Mouse (Mus musculus): ENCODE results near the gene Atg2a. TPM values are rescaled to one million over a fixed set of nuclear protein-coding genes. Genes with fewer than 3 reads are reported as not detected.
"Not testable (repeated sequence)": the region's sequence is repeated elsewhere in the genome, so short reads cannot be mapped to it uniquely, and the experiment has no call there.

Gene Atg2a
- total RNA-seq, 2 experiments from 2014 or later, result 15.3 to 16.7 TPM

DNA sequence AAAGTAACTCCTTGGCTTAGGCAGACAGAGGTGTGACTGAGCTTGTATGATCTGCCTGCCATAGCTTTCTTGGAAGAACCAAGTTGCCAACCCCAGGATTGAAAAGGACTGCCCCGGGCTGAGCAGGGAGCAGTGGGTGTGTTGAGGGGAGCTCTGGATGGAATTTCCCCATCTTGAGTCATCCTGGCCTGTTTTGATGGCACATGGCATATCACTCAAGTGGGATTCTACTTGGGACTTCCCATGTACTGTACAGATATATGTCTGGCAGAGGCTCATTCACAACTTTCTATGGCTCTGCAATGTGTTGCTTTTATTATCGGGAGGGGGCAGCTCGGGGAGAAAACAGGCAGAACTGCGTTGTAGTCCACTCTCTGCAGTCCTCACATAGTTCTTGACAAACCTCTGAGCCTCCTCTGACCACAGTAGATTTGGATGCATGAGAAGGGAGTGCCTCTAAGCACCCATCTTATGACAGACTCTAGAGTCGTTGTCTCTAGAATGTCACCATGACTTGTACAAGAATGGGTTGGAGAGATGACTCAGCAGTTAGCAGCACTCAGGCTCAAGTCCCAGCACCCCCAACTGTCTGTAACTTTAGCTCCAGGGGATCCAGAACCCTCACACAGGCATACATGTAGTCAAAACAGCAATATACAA is 55.2 kb downstream of the Atg2a start:
- DNase-seq, result no peak

- peak; percentile 76 for DNase-seq
Measured at GRCm38 (mm10) chr19:6297641-6298040, 56.2 kb downstream of the Atg2a start.

GRCm38 (mm10) chr19:6299003-6299402 is 57.5 kb downstream of the Atg2a start:
- DNase-seq, result no peak

GRCm38 (mm10) chr19:6299450-6300267 is 58.2 kb downstream of the Atg2a start:
- DNase-seq, result peak; percentile 46

DNA sequence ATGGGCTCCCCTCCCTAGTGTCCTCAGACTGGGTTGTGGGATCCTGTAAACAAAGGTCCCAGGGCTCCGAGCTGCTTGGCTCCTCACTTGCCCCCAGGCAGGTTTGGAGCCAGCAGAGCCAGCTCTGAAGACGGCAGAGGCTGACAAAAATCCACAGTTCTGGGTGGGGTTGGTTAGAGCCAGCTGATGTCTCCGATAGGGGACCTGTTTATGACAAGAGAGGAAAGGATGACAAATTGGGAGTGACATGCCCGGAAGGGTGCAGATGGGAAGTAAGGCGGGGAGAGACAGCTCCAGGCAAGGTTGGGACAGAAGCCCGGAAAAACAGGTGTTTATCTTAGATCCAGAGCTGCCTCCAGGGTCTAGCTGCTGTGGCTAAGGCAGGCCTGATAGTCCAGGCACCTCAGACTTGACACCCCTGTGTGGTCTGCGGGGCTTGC is 59.0 kb downstream of the Atg2a start:
- peak; percentile 58 for DNase-seq

DNA sequence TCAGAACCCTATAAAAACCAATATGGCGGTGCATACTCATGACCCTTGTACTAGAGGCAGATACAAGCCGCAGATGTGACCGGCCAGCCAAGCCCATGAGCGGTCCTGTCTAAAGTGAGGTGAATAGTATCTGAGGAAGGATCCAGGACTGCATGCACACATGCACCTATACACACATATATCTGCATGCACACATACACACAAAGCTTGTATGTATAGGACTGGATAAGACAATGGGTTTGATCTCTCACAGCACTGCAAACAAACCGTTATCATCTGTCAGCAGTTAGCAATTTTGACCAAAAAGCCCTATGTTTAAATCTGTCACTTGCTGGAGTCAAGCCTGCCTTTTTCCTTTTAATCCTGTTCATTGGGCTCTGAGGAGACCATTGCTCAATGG is 60.6 kb downstream of the Atg2a start:
- no peak for DNase-seq

DNA sequence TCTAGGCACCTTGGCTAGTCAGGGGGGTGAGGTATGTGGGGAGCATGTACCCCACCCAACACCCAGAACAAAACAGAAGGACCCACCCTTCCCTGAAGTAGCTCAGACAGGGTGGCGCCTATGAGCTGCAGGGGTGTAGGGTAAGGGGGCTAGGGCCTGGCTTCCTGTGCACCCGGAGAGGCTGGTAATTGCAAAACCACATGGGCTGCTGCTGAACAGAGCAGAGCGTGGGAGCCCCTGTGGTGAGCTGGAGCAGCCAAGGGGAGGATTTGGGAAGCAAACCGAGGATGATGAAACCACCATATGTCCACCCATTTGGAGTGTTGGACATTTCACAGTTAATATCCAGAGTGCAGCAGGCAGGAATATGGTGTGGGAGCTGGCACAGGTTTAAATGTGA is 61.1 kb downstream of the Atg2a start:
- peak; percentile 80 for DNase-seq

GRCm38 (mm10) chr19:6303831-6304230 is 62.4 kb downstream of the Atg2a start:
- no peak for DNase-seq

- DNase-seq, result peak; percentile 85
Measured at GRCm38 (mm10) chr19:6304787-6305516, 63.5 kb downstream of the Atg2a start.

GRCm38 (mm10) chr19:6305517-6306115 is 64.1 kb downstream of the Atg2a start:
- DNase-seq, result no peak

DNA sequence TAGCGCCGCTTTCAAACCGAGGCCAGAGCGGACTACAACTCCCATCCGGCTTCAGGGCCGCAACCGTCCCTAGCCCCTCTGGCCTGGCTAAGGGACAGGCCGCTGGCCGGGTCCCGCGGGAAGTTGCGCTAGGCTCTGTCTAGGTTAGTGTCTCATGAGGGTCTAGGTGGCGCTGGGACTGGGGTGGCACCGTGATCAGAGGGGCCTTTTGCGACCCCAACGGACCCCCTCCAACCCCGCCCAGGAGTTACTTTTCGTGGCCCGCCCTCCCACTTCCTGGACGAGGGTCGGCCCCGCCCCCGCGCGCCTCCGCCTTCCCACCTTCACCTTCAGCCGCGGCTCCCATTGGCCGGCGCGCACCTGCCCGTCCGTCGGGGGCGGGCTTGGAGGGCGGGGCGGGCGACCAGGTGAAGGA is 64.7 kb downstream of the Atg2a start, which contains the start of gene Cdc42bpg:
Gene Cdc42bpg, plus strand, starts transcription at position 320 of the 415 bp plus-strand sequence.
- peak; percentile 83 for DNase-seq

DNA sequence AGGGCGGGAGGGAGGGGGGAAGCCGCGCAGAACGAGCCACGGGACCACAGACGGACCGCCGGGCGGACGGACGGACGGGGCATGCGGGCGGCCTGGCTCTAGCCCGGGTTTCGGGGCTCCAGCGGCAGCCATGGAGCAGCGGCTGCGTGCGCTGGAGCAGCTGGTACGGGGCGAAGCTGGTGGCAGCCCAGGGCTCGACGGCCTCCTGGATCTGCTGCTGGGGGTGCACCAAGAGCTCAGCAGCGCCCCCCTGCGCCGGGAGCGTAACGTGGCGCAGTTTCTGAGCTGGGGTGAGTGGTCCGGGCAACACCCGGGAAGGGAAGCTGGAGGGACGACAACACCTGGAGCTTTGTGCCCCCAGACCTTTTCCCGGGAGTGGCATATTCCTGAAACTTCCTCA is 65.1 kb downstream of the Atg2a start:
- DNase-seq, result peak; percentile 76

DNA sequence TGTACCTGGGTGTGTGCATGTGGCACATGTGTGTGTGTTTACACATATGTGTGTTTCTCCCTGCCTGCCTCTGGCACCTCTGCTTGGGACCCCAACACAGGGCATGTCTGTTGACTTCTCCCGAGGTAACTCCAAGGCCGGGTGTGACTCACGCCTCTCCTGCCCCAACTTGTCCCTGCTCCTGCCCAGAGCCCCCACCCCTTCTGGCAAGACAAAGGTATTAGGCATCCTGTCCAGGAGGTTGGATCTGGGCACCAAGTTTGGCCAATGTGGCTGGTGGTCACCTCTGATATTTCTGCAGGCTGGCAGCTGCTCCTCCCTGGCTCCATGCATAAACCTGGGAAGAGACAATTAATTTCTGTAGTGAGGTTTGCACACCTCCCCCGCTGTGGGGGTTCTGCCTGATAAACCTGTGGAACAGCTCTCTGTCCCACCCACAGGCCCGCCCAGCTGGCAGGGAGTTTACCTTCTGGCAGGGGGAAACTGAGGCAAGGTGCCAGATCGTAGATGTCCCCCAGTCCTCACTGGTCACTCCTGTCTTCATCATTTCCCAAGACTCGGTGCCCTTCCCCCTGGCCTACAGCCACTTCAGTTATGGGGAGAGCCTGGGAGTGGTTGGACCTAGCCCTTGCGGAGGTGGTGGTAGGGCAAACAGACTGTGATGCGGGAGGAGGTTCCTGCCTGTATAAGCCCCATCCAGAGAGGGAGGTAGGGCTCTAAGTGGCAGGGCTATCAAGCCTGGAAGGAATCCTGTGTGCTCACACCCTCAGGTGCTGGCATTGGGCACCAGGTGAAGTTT is 66.5 kb downstream of the Atg2a start:
- DNase-seq, result no peak

DNA sequence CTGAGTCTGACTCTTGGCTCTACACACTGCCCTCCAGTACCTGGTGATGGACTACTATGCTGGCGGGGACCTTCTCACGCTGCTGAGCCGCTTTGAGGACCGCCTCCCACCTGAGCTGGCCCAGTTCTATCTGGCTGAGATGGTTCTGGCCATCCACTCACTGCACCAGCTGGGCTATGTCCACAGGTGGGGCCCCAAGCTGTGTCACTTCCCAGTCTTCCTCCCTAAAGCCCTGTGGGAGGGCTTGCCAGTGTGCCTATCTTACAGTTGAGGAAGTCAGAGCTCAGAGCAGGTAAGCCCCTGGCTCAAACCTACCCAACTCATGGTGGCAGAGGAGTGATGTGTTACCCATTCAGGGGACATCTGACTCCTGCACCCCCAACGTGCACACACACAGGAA is 68.7 kb downstream of the Atg2a start:
- no peak for DNase-seq

DNA sequence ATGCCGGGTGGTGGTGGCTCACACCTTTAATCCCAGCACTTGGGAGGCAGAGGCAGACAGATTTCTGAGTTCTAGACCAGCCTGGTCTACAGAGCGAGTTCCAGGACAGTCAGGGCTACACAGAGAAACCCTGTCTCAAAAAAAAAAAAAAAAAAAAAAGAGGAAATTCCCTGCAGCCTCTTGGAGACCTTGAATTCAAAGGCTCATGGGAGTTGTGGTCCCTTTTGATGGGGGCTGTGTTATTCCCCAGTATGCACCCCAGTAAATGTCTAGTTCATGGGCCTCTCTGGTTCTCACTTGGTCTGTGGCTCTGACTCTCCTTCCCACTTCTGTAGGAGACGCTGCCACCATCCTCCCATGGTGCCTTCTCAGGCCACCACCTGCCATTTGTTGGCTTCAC is 70.3 kb downstream of the Atg2a start:
- not testable (repeated sequence) for DNase-seq

Small RNAs within 50 kb of the gene (microRNA-seq; reads per million reads assigned to microRNA genes)
- 35.4 to 52.1 reads per million in 2 experiments for gene Mir192 (ENCODE audit: borderline replicate concordance in 2 of 2)
- gene Mir194-2 (ENCODE audit: borderline replicate concordance in 2 of 2), result 23.6 to 47.6 reads per million in 2 experiments

Other genes with a start within 250 kb of the Atg2a start
- gene Capn1, start 225.8 kb upstream of the Atg2a start, total RNA-seq (2021), result 10 to 100 TPM; 76.8 to 81.5 TPM
- 10 to 100 TPM; 15.2 to 16.2 TPM for gene Syvn1, start 195.1 kb upstream of the Atg2a start, total RNA-seq (2021)
- gene Mrpl49, start 183.9 kb upstream of the Atg2a start, total RNA-seq (2021), result 10 to 100 TPM; 27.2 to 29.2 TPM
- gene Fau, start 183.8 kb upstream of the Atg2a start, total RNA-seq (2021), result 100 to 1,000 TPM; 317 to 352 TPM
- gene Znhit2, start 180.5 kb upstream of the Atg2a start, total RNA-seq (2021), result 1 to 10 TPM; 6.8 to 7.7 TPM
- gene Tm7sf2, start 173.3 kb upstream of the Atg2a start, total RNA-seq (2021), result 1 to 10 TPM; 4.2 to 6.9 TPM
- gene Vps51, start 164.4 kb upstream of the Atg2a start, total RNA-seq (2021), result 10 to 100 TPM; 18.0 to 19.1 TPM
- gene Tmem262, start 161.6 kb upstream of the Atg2a start, total RNA-seq (2021), result not detected
- not detected for gene Gm28374, start 159.4 kb upstream of the Atg2a start, total RNA-seq (2021)
- gene Zfpl1, start 156.7 kb upstream of the Atg2a start, total RNA-seq (2021), result 10 to 100 TPM; 10.6 to 10.7 TPM
- under 1 TPM; 0.23 to 0.67 TPM for gene Cdca5, start 156.7 kb upstream of the Atg2a start, total RNA-seq (2021)
- gene AC131692.1, start 147.2 kb upstream of the Atg2a start, total RNA-seq (2021), result not detected
- not detected for gene Naaladl1, start 135.9 kb upstream of the Atg2a start, total RNA-seq (2021)
- gene Sac3d1, start 123.0 kb upstream of the Atg2a start, total RNA-seq (2021), result 10 to 100 TPM in 1 of 2 experiments, 1 to 10 TPM in 1; 8.8 to 10.3 TPM
- 10 to 100 TPM in 1 of 2 experiments, 1 to 10 TPM in 1; 8.7 to 12.4 TPM for gene Snx15, start 113.4 kb upstream of the Atg2a start, total RNA-seq (2021)
- gene Batf2, start 100.7 kb upstream of the Atg2a start, total RNA-seq (2021), result under 1 TPM; 0.19 to 0.72 TPM
- gene Arl2, start 100.1 kb upstream of the Atg2a start, total RNA-seq (2021), result 10 to 100 TPM; 53.8 to 59.2 TPM
- gene Majin, start 57.3 kb upstream of the Atg2a start, total RNA-seq (2021), result not detected
- gene Gpha2, start 15.3 kb upstream of the Atg2a start, total RNA-seq (2021), result not detected
- 10 to 100 TPM; 28.8 to 32.5 TPM for gene Ppp2r5b, start 5.8 kb upstream of the Atg2a start, total RNA-seq (2021)
- gene Ehd1, start 35.1 kb downstream of the Atg2a start, total RNA-seq (2021), result 10 to 100 TPM; 33.1 to 34.3 TPM
- 1 to 10 TPM; 4.0 to 5.1 TPM for gene Cdc42bpg, start 64.8 kb downstream of the Atg2a start, total RNA-seq (2021)
- 1 to 10 TPM; 5.0 to 7.0 TPM for gene Men1, start 93.3 kb downstream of the Atg2a start, total RNA-seq (2021)
- 10 to 100 TPM in 1 of 2 experiments, 1 to 10 TPM in 1; 9.2 to 14.6 TPM for gene Map4k2, start 99.5 kb downstream of the Atg2a start, total RNA-seq (2021)
- gene Sf1, start 122.0 kb downstream of the Atg2a start, total RNA-seq (2021), result 10 to 100 TPM; 65.5 to 75.2 TPM
- gene Pygm, start 142.7 kb downstream of the Atg2a start, total RNA-seq (2021), result 1,000 to 10,000 TPM; 5,552 to 6,904 TPM
- gene Rasgrp2, start 157.7 kb downstream of the Atg2a start, total RNA-seq (2021), result 10 to 100 TPM; 16.2 to 16.4 TPM
- gene Nrxn2, start 177.1 kb downstream of the Atg2a start, total RNA-seq (2021), result 1 to 10 TPM in 1 of 2 experiments, under 1 TPM in 1; 0.91 to 1.4 TPM